In genomic region chr1:130462867-130463266, GRCm38 (mm10) we compare ENCODE assay signal across 8 mouse cellular contexts. TPM values are rescaled to one million over a fixed set of nuclear protein-coding genes. Genes with fewer than 3 reads are reported as not detected.
DNase-seq lines count a peak whose midpoint lies in the region; ATAC-seq and TF ChIP-seq lines count a peak whose summit lies in the region.

No protein-coding gene starts in this region.

- no peak for DNase-seq in kidney, adult 2 months
- DNase-seq in kidney, adult 9 months: no peak
- no peak for DNase-seq in MEL (ENCODE audit: low read depth, low spot score)
- DNase-seq in embryonic facial prominence, embryonic 10.5 days (ENCODE audit: low spot score): no peak
- DNase-seq in thymus, postnatal 36 days: no peak
- DNase-seq in urinary bladder, postnatal 10 days (ENCODE audit: low spot score): no peak

- no peak overlapping the region for H3K27ac ChIP-seq in kidney, adult 2 months (ENCODE audit: insufficient read depth, low read depth, low read length)
- H3K27ac ChIP-seq in MEL (ENCODE audit: control insufficient read depth, low read depth, low read length): no peak overlapping the region
- H3K27ac ChIP-seq in embryonic facial prominence, embryonic 10.5 days (replicated peaks): peak overlapping the region; percentile 79
- peak overlapping the region; percentile 76; the same call in 1 of the 2 replicates for H3K27ac ChIP-seq in intestine, embryonic 16.5 days (ENCODE audit: low read length)
- 0 out of 2 replicates have a peak overlapping the region, but pooled peaks have one; percentile 55 for H3K27ac ChIP-seq in neural tube, embryonic 14.5 days (ENCODE audit: low read depth, low read length)

- TF ChIP-seq CTCF in kidney, adult 2 months (conservative IDR thresholded peaks at IDR 0.05; ENCODE audit: insufficient read depth, insufficient read length, low read depth, low read length): no peak
- TF ChIP-seq CTCF in MEL (IDR thresholded peaks at IDR 0.05 in 2 of 3, conservative IDR thresholded peaks at IDR 0.05 in 1 of 3; ENCODE audit: control insufficient read depth in 1 of 3, insufficient read depth in 1 of 3, low read depth in 2 of 3, low read length in 3 of 3, poor library complexity in 1 of 3, severe bottlenecking in 1 of 3): no peak

- H3K36me3 ChIP-seq in kidney, adult 2 months (ENCODE audit: control insufficient read depth, insufficient read depth, low read length): no peaks in the 10 kb centered on the region
- H3K36me3 ChIP-seq in MEL (ENCODE audit: control insufficient read depth in 1 of 2, insufficient read depth in 2 of 2, low read length in 2 of 2): peaks cover 0 to 23% of the 10 kb centered on the region in 2 experiments; a peak in 3 of 4 replicates
- no peaks in the 10 kb centered on the region for H3K36me3 ChIP-seq in embryonic facial prominence, embryonic 10.5 days (replicated peaks)
- H3K36me3 ChIP-seq in intestine, embryonic 16.5 days (ENCODE audit: control insufficient read depth, insufficient read depth, low read length): no peaks in the 10 kb centered on the region
- no peaks in the 10 kb centered on the region for H3K36me3 ChIP-seq in neural tube, embryonic 14.5 days (ENCODE audit: control insufficient read depth, insufficient read depth, low read length)

- peaks cover 3% of the 10 kb centered on the region for H3K79me2 ChIP-seq in MEL (ENCODE audit: control insufficient read depth, insufficient read depth, low read length, poor library complexity)

- H3K9me3 ChIP-seq in MEL (replicated peaks; ENCODE audit: insufficient read depth, low read length): no peaks in the 10 kb centered on the region
- H3K9me3 ChIP-seq in embryonic facial prominence, embryonic 10.5 days: no peaks in the 10 kb centered on the region
- H3K9me3 ChIP-seq in intestine, embryonic 16.5 days (ENCODE audit: control insufficient read depth, low read length): no peaks in the 10 kb centered on the region
- H3K9me3 ChIP-seq in neural tube, embryonic 14.5 days (ENCODE audit: control insufficient read depth, low read length): no peaks in the 10 kb centered on the region

- H3K4me2 ChIP-seq in intestine, embryonic 16.5 days (ENCODE audit: low read depth, low read length): peak overlapping the region; percentile 79
- H3K4me2 ChIP-seq in neural tube, embryonic 14.5 days (ENCODE audit: low read depth, low read length): peak overlapping the region; percentile 57

- no peaks in the 10 kb centered on the region for H3K4me1 ChIP-seq in kidney, adult 2 months (ENCODE audit: control insufficient read depth, insufficient read depth, low read length)
- H3K4me1 ChIP-seq in MEL (ENCODE audit: control insufficient read depth in 1 of 2, insufficient read depth in 2 of 2, low read length in 2 of 2): peaks cover 0 to 9% of the 10 kb centered on the region in 2 experiments; a peak in 2 of 4 replicates
- peaks cover 9% of the 10 kb centered on the region for H3K4me1 ChIP-seq in embryonic facial prominence, embryonic 10.5 days
- 0 out of 2 replicates have a peak, but pooled peaks cover 4% of the 10 kb centered on the region for H3K4me1 ChIP-seq in intestine, embryonic 16.5 days (ENCODE audit: control insufficient read depth, insufficient read depth, low read length)
- H3K4me1 ChIP-seq in neural tube, embryonic 14.5 days (ENCODE audit: control insufficient read depth, insufficient read depth, low read length): no peaks in the 10 kb centered on the region

- 4% methylated on average over 4 of the region's 4 CpGs for WGBS in kidney, adult 2 months
- WGBS in embryonic facial prominence, embryonic 10.5 days: 7% methylated on average over 4 of the region's 4 CpGs
- 8% methylated on average over 4 of the region's 4 CpGs for WGBS in intestine, embryonic 16.5 days
- 9% methylated on average over 4 of the region's 4 CpGs for WGBS in neural tube, embryonic 14.5 days

- TF ChIP-seq EP300 in MEL (IDR thresholded peaks at IDR 0.05; ENCODE audit: low read depth in 1 of 2, low read length in 2 of 2): no peak

- H3K4me3 ChIP-seq in kidney, adult 2 months (ENCODE audit: insufficient read depth, low read depth, low read length): peak overlapping the region; percentile 41
- H3K4me3 ChIP-seq in MEL (ENCODE audit: control insufficient read depth in 1 of 2, insufficient read depth in 1 of 2, low read depth in 2 of 2, low read length in 2 of 2): peak overlapping the region; percentile 78 to 81
- peak overlapping the region; percentile 72 for H3K4me3 ChIP-seq in embryonic facial prominence, embryonic 10.5 days
- H3K4me3 ChIP-seq in intestine, embryonic 16.5 days (ENCODE audit: low read length): peak overlapping the region; percentile 76
- peak overlapping the region; percentile 57 for H3K4me3 ChIP-seq in neural tube, embryonic 14.5 days (ENCODE audit: low read depth, low read length)

- H3K27me3 ChIP-seq in kidney, adult 2 months (replicated peaks; ENCODE audit: control insufficient read depth, insufficient read depth, low read length): no peaks in the 10 kb centered on the region
- no peaks in the 10 kb centered on the region for H3K27me3 ChIP-seq in MEL (ENCODE audit: control insufficient read depth in 1 of 2, insufficient read depth in 2 of 2, low read length in 2 of 2)
- peaks cover 19% of the 10 kb centered on the region for H3K27me3 ChIP-seq in embryonic facial prominence, embryonic 10.5 days (replicated peaks; ENCODE audit: low read depth, poor library complexity, severe bottlenecking)
- no peaks in the 10 kb centered on the region for H3K27me3 ChIP-seq in intestine, embryonic 16.5 days (replicated peaks; ENCODE audit: control insufficient read depth, insufficient read depth, low read length)
- no peaks in the 10 kb centered on the region for H3K27me3 ChIP-seq in neural tube, embryonic 14.5 days (ENCODE audit: control insufficient read depth, insufficient read depth, low read length)

- TF ChIP-seq POLR2A in kidney, adult 2 months (IDR thresholded peaks at IDR 0.05; ENCODE audit: low read depth, low read length): no peak
- no peak for TF ChIP-seq POLR2A in MEL (IDR thresholded peaks at IDR 0.05; ENCODE audit: control insufficient read depth in 1 of 2, insufficient read depth in 1 of 2, low read depth in 1 of 2, low read length in 2 of 2, poor library complexity in 1 of 2)

- no peak for ATAC-seq in intestine, embryonic 16.5 days
- peak; percentile 87 for ATAC-seq in neural tube, embryonic 14.5 days (ENCODE audit: low read depth)

- peak overlapping the region; percentile 85 for H3K9ac ChIP-seq in MEL (ENCODE audit: control insufficient read depth, low read depth, low read length, poor library complexity, severe bottlenecking)
- H3K9ac ChIP-seq in intestine, embryonic 16.5 days (ENCODE audit: low read depth, low read length): peak overlapping the region; percentile 75
- H3K9ac ChIP-seq in neural tube, embryonic 14.5 days (replicated peaks; ENCODE audit: low read depth, low read length): peak overlapping the region; percentile 67

- TF ChIP-seq RAD21 in MEL (IDR thresholded peaks at IDR 0.05; ENCODE audit: low read depth, low read length): no peak

TF ChIP-seq in MEL, 35 proteins besides CTCF, POLR2A, EP300 and RAD21:
- TF ChIP-seq TAL1 (IDR thresholded peaks at IDR 0.05; ENCODE audit: low read length) (no peak), BHLHE40 (IDR thresholded peaks at IDR 0.05; ENCODE audit: borderline replicate concordance, low read depth, low read length) (no peak), ETS1 (IDR thresholded peaks at IDR 0.05; ENCODE audit: low read depth, low read length) (no peak), MAX (IDR thresholded peaks at IDR 0.05; ENCODE audit: low read length) (no peak), NRF1 (IDR thresholded peaks at IDR 0.05; ENCODE audit: insufficient read depth, low read depth, low read length, poor library complexity, severe bottlenecking) (no peak), UBTF (IDR thresholded peaks at IDR 0.05; ENCODE audit: borderline replicate concordance, insufficient read depth, low read depth, low read length) (no peak), ZNF384 (IDR thresholded peaks at IDR 0.05; ENCODE audit: low read depth, low read length) (no peak), POLR2AphosphoS2 (IDR thresholded peaks at IDR 0.05; ENCODE audit: low read length) (no peak), CHD2 (IDR thresholded peaks at IDR 0.05; ENCODE audit: low read length) (no peak), MYB (IDR thresholded peaks at IDR 0.05; ENCODE audit: low read depth, low read length) (no peak)

RNA-seq across cellular contexts. Expression of gene Cd55, which starts 0.3 kb away (rescaled TPM):
- 5.7 and 8.5 TPM in 2 replicates for polyA plus RNA-seq in kidney, adult 2 months (2012; rRNA removed)
- total RNA-seq in MEL (2012; rRNA removed): 18.3 and 20.2 TPM in 2 replicates
- polyA plus RNA-seq in MEL (2012; ENCODE audit: insufficient read depth in 1 of 2, insufficient read length in 2 of 2, low read depth in 1 of 2, low replicate concordance in 2 of 2, missing spikeins in 1 of 2): 10 to 100 TPM in 1 of 2 experiments, not detected in 1; 12.8 TPM
- polyA plus RNA-seq in embryonic facial prominence, embryonic 10.5 days (2016; fragmentation: Nextera tagmentation; extraction: Ambion mirVana): 2.1 and 3.6 TPM in 2 replicates
- polyA plus RNA-seq in intestine, embryonic 16.5 days (2015; fragmentation: Nextera tagmentation; extraction: Ambion mirVana): 22.6 and 22.9 TPM in 2 replicates
- polyA plus RNA-seq in neural tube, embryonic 14.5 days (2014; fragmentation: Nextera tagmentation; extraction: Ambion mirVana): 9.1 and 12.7 TPM in 2 replicates

RNA-seq across cellular contexts. Expression of gene Cd55b, which starts 40.1 kb away (rescaled TPM):
- polyA plus RNA-seq in kidney, adult 2 months (2012; rRNA removed): not detected in 2 replicates
- not detected in 2 replicates for total RNA-seq in MEL (2012; rRNA removed)
- polyA plus RNA-seq in MEL (2012; ENCODE audit: insufficient read depth in 1 of 2, insufficient read length in 2 of 2, low read depth in 1 of 2, low replicate concordance in 2 of 2, missing spikeins in 1 of 2): not detected
- not detected in 2 replicates for polyA plus RNA-seq in embryonic facial prominence, embryonic 10.5 days (2016; fragmentation: Nextera tagmentation; extraction: Ambion mirVana)
- polyA plus RNA-seq in intestine, embryonic 16.5 days (2015; fragmentation: Nextera tagmentation; extraction: Ambion mirVana): not detected in 2 replicates
- polyA plus RNA-seq in neural tube, embryonic 14.5 days (2014; fragmentation: Nextera tagmentation; extraction: Ambion mirVana): not detected in 2 replicates

Comparison
In these comparisons a context has a peak if more than half of its experiments do, and no peak if none do; other contexts are left out.
1. H3K27ac ChIP-seq: peak in embryonic facial prominence, embryonic 10.5 days (single experiment), intestine, embryonic 16.5 days (single experiment) and neural tube, embryonic 14.5 days (single experiment); none in kidney, adult 2 months (single experiment) and MEL (single experiment).
2. Peak in every context shown above with its lines, with median percentiles within 50 percentile points of each other: H3K4me3 ChIP-seq and H3K9ac ChIP-seq.